Mouse (Mus musculus) spleen, adult 2 months (tissue): Measurements from ENCODE around the gene Zdhhc6.

Source experiments
- CTCF ChIP-seq: fragments of 200-500 bp; IDR thresholded peaks from 2 replicates; pipeline ENCODE4 v1.5.1; 2011; ENCODE audit warnings: mild to moderate bottlenecking, inconsistent platforms; ENCODE audit not compliant: insufficient read depth, insufficient read length, insufficient replicate concordance; ENCODE audit errors: extremely low read depth
- POLR2A ChIP-seq: fragments of 200-500 bp; IDR thresholded peaks from 2 replicates; pipeline ENCODE4 v1.6.1; 2011; ENCODE audit warnings: low read depth, low read length, inconsistent platforms

- no peak for TF ChIP-seq CTCF
- TF ChIP-seq POLR2A, result no peak
Measured at GRCm38 (mm10) chr19:55247563-55247962, 68.3 kb downstream of the Zdhhc6 start.
